Mouse (Mus musculus): ENCODE measurements at regions not wholly inside any gene's neighbourhood (a gene's known extent, or its start where the extent isn't known, plus 50 kb on each side); places are given as distances from the start of the nearest gene placed in this dataset.
A peak's percentile ranks its signal among the peaks of the same experiment; 100 is the strongest.

DNA sequence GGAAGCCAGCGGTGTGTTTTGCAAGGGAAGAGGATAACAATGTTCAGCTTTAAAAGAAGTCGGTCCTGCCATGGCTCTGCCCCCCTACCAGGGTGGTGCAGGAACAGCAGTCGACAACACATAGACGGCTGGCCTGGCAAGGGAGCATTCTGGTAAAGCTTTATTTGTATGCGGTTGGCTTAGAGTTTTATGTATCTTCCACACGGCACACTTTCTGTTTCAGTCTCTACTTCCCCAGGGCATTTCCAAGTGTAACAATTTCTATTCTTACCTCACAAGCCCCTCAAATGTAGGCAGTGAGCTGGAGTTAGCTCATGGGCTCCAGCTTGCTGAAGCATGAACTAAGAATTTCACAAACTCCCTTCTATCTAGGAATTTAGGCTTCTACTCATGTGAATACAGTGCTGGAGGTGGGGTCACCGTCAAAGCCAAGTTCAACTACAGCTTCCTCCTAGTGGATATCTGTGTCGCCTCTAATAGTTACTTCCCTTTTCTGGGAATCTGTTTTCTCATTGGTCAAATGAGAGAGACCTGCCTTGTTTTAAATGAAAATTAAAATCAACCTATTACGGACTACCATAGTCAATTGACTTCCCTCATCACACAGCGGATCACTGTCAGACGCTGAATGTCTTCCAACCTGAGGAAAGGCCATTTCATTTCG is 190.2 kb upstream of the Dynlrb2 start:
- ATAC-seq (replicated peaks; ENCODE audit: poor library complexity): peak; percentile 85

DNA sequence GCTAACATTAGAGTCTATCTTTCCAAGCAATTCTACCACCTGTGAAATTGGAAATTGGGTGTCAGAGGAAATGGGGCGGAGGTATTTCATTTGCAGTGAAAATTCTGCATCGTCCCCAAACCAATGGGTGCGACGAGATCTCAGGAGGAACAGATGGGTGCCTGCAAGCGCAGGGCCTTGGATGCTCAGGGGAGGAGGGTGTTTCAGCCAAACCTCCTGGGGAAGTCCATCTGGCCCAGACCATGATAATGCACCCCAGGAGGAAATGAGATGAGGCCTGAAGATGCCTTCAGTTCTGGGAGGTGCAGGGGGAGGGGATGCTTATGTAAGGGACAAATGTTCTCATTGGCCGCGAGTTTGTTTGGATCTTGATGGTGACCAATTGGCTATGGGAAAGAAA is 205.9 kb upstream of the Dynlrb2 start:
- no peak for ATAC-seq (replicated peaks; ENCODE audit: poor library complexity)

GRCm38 (mm10) chr8:116290671-116291245 is 214.0 kb upstream of the Dynlrb2 start:
- ATAC-seq (replicated peaks; ENCODE audit: poor library complexity): no peak

DNA sequence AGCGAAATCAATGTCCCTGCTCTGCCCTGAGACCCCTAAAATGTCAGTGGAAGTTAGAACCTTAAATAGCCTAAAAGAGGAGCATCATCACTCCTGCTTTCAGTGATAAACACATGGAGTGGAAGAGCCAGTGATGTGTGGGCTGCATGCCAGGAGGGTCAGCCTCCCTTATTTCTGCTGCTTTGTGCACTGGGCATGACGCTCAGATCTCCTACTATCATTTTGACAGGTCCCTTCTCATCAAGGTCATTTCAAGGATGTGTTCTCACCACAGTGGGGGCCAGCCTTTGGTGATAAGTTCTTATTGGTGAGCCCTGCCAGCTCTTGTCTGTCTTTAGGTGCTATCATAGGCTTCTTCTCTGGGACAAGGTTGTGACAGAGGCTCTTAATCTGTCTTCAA is 215.5 kb upstream of the Dynlrb2 start:
- no peak for ATAC-seq (replicated peaks; ENCODE audit: poor library complexity)

GRCm38 (mm10) chr8:116283990-116284389 is 220.8 kb upstream of the Dynlrb2 start:
- ATAC-seq (replicated peaks; ENCODE audit: poor library complexity): no peak

GRCm38 (mm10) chr8:116282341-116282740 is 222.4 kb upstream of the Dynlrb2 start:
- no peak for ATAC-seq (replicated peaks; ENCODE audit: poor library complexity)

GRCm38 (mm10) chr8:116275014-116275413 is 229.8 kb upstream of the Dynlrb2 start:
- ATAC-seq (replicated peaks; ENCODE audit: poor library complexity): no peak

- ATAC-seq (replicated peaks; ENCODE audit: poor library complexity): no peak
Measured at GRCm38 (mm10) chr8:116271238-116271637, 233.5 kb upstream of the Dynlrb2 start.

DNA sequence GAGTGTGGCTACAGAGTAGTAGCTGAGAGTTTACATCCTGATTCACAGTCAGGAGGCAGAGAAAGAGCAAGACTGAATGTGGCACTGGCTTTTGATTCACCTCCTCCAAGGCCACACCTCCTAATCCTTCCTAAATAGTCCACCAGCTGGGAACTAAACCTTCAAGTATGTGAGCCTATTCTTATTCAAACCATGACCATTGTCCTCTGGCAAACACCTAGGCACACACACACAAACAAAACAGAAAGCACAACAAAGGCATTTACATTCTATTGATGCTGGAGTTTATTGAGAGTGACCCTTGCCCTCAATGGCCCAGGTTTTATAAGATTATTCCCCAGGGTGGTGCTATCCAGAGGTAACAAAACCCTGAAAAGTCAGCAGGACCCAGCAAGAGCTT is 235.4 kb upstream of the Dynlrb2 start:
- ATAC-seq (replicated peaks; ENCODE audit: poor library complexity): no peak

DNA sequence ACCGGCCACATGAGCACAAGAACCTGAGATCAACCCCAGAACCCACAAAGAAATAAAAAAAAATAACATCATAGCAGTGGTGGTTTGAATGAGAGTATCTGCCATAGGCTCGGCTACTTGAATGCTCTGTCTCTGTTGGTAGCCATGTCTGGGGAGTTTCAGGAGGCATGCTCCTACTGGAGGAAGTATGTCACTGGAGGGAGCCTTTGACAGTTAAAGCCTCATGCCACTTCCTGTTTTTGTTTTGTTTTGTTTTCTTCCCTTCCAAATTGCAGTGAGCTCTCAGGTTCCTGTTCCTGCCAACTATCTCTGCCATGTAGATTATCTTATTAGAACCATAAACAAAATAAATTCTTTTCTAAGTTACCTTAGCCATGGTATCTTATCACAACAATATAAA is 236.1 kb upstream of the Dynlrb2 start:
- ATAC-seq (replicated peaks; ENCODE audit: poor library complexity): peak; percentile 68

GRCm38 (mm10) chr8:116268161-116268560 is 236.6 kb upstream of the Dynlrb2 start:
- ATAC-seq (replicated peaks; ENCODE audit: poor library complexity): no peak

DNA sequence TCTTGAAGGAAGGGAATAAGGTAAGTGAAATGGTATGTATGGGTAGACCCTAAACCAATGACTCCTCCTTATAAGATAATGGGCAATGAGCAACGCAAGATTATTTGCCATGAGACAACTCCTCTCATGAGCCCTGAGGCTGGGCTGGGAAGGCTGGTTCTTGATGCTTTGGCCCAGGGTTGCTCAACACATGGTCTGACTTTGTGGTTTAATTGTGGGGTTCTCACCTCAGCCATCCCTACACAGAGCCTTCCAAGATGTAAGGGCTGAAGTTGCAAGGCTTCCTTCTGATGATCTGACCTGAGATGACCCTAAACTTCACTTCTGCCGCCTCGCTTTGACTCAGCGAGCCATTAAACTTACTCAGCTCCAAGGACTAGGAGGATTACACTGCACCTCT is 237.8 kb upstream of the Dynlrb2 start:
- ATAC-seq (replicated peaks; ENCODE audit: poor library complexity): 0 out of 2 replicates have a peak, but pooled peaks have one; percentile 34

- no peak for ATAC-seq (replicated peaks; ENCODE audit: poor library complexity)
Measured at GRCm38 (mm10) chr8:116265591-116265990, 239.2 kb upstream of the Dynlrb2 start.

DNA sequence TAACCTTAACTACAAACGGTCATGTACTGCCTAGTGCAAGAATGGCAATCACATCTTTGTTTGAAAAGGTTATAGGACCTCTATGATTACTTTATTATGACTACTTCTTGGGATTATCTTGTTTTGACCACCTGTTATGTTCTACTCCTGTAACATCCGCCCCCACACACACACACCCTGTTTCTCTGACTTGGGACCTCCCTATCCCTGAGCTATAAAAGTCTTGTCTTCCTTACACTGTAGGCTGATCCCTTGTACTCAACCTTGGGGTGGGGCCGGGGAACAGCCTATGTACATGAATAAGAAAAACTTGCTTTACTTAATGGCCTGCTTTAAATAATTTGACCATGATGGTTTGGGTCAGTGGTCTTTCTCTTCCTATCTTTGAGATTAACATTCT is 240.7 kb upstream of the Dynlrb2 start:
- ATAC-seq (replicated peaks; ENCODE audit: poor library complexity): no peak

GRCm38 (mm10) chr8:116261286-116261685 is 243.5 kb upstream of the Dynlrb2 start:
- no peak for ATAC-seq (replicated peaks; ENCODE audit: poor library complexity)

DNA sequence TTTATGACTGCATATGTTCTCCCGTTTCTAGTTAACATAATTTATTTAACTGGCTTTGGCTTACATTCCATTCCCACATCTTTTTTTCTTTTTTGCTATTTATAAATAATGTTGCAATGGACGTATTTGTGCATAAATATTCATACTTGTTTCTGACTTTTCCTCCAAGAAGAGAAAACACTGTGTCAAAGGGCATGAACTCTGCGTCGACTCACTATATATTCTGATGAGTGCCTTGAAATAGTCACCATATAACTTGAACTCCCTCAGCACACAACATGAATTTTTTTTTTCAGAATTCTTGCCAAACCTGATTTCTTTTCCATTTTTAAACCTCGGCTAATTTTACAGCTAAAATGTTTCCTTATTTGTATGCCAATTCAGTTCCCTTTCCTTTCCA is 249.4 kb upstream of the Dynlrb2 start:
- ATAC-seq (replicated peaks; ENCODE audit: poor library complexity): no peak

DNA sequence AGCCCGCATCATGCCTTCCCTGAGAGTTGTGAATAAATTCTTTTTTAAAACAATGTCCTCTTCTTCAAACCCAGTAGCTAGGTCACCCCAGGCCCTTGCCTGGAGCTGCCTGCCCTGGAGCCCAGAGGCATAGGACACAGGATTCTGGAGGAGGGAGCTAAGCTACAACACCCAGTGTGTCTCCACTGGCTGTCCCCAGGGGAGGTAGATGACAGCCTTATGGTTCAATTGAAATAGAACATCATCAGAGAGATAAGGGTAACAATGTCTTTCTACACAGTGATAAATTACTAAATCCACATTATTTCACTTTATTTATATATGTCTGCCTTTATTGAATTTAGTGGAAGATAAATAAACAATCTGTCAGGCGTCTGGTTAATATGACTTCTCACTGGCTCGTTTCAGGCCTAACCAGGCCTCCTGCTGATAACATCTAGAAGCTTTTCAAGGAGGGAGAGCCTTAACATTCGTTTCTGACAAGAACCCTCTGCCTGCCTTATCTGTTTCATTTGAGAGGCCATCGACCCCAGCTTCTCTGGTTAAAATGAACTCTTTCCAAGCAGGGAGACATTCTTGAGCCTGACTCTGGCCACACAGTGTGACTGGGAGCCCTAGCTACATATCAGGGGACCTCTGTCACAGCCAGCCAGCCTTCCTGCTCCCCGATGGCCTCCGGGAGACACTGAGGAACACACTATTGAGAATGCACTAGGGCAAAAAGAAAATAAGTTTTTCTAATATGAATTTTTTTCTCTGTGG is 252.1 kb upstream of the Dynlrb2 start:
- ATAC-seq (replicated peaks; ENCODE audit: poor library complexity): no peak

- no peak for ATAC-seq (replicated peaks; ENCODE audit: poor library complexity)
Measured at GRCm38 (mm10) chr8:116248398-116248797, 256.4 kb upstream of the Dynlrb2 start.

DNA sequence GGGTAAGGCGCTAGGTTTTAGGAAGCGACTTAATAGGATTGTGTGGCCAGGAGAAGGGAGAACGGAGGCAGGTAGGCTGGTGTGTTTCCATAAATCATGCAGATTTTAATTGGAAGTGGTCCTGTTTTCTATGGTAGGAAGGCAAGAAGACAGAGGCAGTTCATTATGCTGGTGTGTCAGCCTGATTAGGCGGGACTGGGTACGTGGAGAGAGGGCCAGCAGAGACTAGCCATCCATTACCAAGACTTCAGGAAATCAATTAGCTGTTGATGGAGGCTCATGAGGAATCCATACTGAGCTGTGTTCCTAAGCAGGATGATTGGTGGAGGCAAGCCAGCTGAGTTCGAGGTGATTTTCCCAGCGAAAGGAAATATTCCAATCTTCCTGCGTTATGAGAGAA is 261.3 kb upstream of the Dynlrb2 start:
- no peak for ATAC-seq (replicated peaks; ENCODE audit: poor library complexity)

- ATAC-seq (replicated peaks; ENCODE audit: poor library complexity): peak; percentile 50; the same call in 1 of the 2 replicates
Measured at GRCm38 (mm10) chr8:116242972-116243371, 261.8 kb upstream of the Dynlrb2 start.

DNA sequence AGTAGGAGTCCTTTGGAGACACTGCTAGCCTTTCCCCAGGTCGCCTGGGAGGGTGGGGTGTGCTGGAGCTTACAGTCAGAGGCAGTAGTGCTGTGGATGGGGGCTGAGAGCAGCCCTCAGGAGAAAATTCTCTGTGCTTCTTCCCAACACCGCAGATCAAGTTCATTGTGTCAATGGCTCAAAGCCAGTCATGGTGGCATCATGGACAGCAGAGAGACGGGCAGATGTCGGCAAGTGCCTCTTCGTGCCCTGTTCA is 262.9 kb upstream of the Dynlrb2 start:
- ATAC-seq (replicated peaks; ENCODE audit: poor library complexity): no peak

DNA sequence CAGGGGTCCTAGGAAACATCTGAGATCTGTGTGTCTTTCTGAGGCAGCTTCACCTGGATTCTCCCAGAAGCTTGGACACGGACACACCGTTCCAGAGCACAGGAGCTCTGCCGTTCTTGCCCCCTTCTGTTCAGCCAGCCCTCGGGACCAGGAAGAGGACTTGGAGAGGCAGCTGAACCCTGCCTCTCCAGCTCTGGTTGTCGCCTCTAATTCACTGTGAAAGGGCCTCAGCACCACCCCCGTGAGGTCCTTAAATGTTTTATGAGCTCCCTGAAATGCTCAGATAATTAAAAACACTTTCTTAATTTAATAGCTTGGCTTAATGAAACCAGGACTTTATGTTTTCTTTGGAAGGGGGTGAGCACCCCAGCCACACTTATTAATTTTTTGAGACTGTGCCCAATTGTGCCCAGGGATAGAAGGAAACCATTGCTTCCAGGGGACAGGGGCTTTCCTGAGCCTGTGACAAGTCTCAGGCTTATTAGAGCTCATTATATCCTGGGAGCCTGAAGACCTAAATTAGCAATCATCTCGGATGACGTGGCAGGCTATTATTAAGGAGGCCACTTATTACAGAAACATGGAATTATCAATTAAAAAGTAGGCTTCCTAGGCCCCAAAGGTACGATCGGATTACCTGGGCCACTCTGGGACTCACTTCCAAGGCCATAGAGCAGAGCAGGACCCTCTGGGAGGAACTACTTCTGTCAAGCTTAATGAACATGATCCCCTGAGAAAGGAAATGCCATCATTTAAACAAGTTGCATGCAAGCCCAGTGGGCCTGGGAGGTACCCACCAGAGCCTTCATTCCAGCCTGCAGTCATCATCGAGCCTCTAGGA is 263.4 kb upstream of the Dynlrb2 start:
- ATAC-seq (replicated peaks; ENCODE audit: poor library complexity): no peak
